ENCODE assay signal across 8 mouse cellular contexts in the genomic region with DNA sequence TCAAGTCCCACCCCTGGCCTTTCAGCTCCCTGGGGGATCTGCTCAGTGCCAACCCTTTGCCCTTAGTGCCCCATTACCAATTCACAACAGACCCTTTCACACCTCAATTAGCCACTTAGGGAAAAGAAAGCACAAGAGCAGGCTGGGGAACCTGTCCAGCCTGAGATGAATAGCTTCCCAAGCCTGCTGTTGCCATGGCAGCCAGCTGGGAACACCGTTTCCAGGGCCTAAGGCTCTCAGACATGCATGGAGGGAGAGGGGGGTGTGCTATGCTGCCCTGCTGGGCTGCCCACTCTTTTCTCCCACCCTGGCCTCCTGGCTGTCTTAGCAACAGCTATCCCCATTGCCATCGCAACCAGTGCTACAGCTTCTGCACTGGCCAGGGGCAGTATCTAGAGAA. TPM values are rescaled to one million over a fixed set of nuclear protein-coding genes. Genes with fewer than 3 reads are reported as not detected.
DNase-seq lines count a peak whose midpoint lies in the region; ATAC-seq lines count a peak whose summit lies in the region.

No protein-coding gene starts in this region.

- no peak overlapping the region for H3K4me3 ChIP-seq in hindbrain, embryonic 13.5 days
- no peak overlapping the region for H3K4me3 ChIP-seq in liver, embryonic 12.5 days

- no peak overlapping the region for H3K4me2 ChIP-seq in hindbrain, embryonic 13.5 days
- H3K4me2 ChIP-seq in liver, embryonic 12.5 days: no peak overlapping the region

- peaks cover 32% of the 10 kb centered on the region for H3K4me1 ChIP-seq in hindbrain, embryonic 13.5 days (replicated peaks)
- no peaks in the 10 kb centered on the region for H3K4me1 ChIP-seq in liver, embryonic 12.5 days

- no peaks in the 10 kb centered on the region for H3K36me3 ChIP-seq in hindbrain, embryonic 13.5 days
- no peaks in the 10 kb centered on the region for H3K36me3 ChIP-seq in liver, embryonic 12.5 days

- H3K27ac ChIP-seq in hindbrain, embryonic 13.5 days: peak overlapping the region; percentile 89
- H3K27ac ChIP-seq in liver, embryonic 12.5 days: no peak overlapping the region

- no peak overlapping the region for H3K9ac ChIP-seq in hindbrain, embryonic 13.5 days
- no peak overlapping the region for H3K9ac ChIP-seq in liver, embryonic 12.5 days

- WGBS in hindbrain, embryonic 13.5 days: 0% methylated on average over 2 of the region's 2 CpGs
- WGBS in liver, embryonic 12.5 days (ENCODE audit: insufficient replicate concordance): 50% methylated on average over 2 of the region's 2 CpGs

- DNase-seq in ZHBTc4 (ENCODE audit: low read depth, low spot score): peak; percentile 54
- DNase-seq in embryo, embryonic 11 days: peak; percentile 91
- DNase-seq in left cerebral cortex, adult 11 months (ENCODE audit: low spot score): peak; percentile 74
- peak; percentile 91 for DNase-seq in retina, embryonic 14.5 days (ENCODE audit: low spot score)
- DNase-seq in heart, adult 11 months: no peak
- DNase-seq in spleen, adult 18-20 months: no peak

- H3K27me3 ChIP-seq in hindbrain, embryonic 13.5 days: peaks cover 29% of the 10 kb centered on the region
- no peaks in the 10 kb centered on the region for H3K27me3 ChIP-seq in liver, embryonic 12.5 days (replicated peaks)

- ATAC-seq in hindbrain, embryonic 13.5 days (ENCODE audit: low FRiP score): peak; percentile 97
- ATAC-seq in liver, embryonic 12.5 days: no peak

- H3K9me3 ChIP-seq in hindbrain, embryonic 13.5 days: no peaks in the 10 kb centered on the region; the same call in 1 of the 2 replicates
- no peaks in the 10 kb centered on the region for H3K9me3 ChIP-seq in liver, embryonic 12.5 days (replicated peaks)

RNA-seq across cellular contexts. Expression of a gene that starts 47.9 kb away (rescaled TPM):
- 72.6 and 80.1 TPM in 2 replicates for polyA plus RNA-seq in hindbrain, embryonic 13.5 days (2015; fragmentation: Nextera tagmentation; extraction: Ambion mirVana)
- polyA plus RNA-seq in liver, embryonic 12.5 days (2016; fragmentation: Nextera tagmentation; extraction: Ambion mirVana): 12.0 and 12.6 TPM in 2 replicates

Comparison
In these comparisons a context has a peak if more than half of its experiments do, and no peak if none do; other contexts are left out.
1. DNase-seq: peak in ZHBTc4 (single experiment), embryo, embryonic 11 days (single experiment), left cerebral cortex, adult 11 months (single experiment) and retina, embryonic 14.5 days (single experiment); none in heart, adult 11 months (single experiment) and spleen, adult 18-20 months (0 of 2).